Mouse (Mus musculus): ENCODE results near the gene Rab24. TPM values are rescaled to one million over a fixed set of nuclear protein-coding genes. Genes with fewer than 3 reads are reported as not detected.

Rab24 gene
- polyA plus RNA-seq, 1 experiment from 2014 or later: 105 TPM

DNA sequence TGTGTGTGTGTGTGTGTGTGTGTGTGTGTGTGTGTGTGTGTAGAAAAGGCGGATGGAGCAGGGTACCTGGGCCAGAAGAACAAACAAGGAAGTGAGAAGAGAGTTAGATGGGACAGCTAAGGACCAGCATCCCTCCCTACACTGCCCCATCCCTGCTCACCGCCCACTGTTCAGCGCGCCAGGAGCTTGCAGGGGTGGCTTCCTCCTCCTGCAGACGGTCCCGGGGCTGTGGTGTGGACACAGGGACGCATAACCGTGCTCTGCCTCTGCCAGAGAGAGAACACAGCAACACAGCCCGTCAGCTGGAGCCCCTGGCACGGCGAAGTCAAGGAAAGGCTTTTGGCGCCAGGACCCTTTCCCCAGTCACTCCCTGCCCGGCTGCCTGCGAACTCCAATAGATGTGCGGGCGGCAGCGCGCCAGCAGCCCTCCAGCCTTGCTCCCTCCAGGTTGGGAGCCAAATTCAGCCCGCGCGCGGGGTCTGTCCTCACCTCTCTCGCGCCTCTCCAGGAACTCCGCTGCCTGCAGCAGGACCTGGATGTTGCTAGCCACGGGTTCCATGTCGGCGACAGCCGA, 7.5 kb upstream of the Rab24 start:
- no peak for DNase-seq (ENCODE audit: low spot score)

DNA sequence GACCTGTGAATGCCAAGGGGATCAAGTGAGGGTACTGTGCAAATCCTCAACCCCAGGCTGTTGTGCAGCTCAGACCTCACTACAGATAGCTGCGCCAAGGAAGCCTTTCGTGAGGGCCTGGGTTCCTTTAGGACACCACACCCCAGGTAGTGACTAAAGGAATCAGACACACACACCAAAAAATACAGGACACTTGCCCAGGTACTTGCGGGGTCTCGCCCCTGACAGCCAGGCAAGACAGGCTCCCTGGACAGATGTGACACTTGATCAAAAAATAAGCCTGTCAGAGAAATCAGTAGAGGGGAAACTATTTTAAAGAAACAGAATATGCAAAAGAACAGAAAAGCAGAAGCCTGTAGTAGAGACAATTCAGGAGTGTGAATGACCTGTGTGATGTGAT, 6.9 kb upstream of the Rab24 start:
- no peak for DNase-seq (ENCODE audit: low spot score)

DNA sequence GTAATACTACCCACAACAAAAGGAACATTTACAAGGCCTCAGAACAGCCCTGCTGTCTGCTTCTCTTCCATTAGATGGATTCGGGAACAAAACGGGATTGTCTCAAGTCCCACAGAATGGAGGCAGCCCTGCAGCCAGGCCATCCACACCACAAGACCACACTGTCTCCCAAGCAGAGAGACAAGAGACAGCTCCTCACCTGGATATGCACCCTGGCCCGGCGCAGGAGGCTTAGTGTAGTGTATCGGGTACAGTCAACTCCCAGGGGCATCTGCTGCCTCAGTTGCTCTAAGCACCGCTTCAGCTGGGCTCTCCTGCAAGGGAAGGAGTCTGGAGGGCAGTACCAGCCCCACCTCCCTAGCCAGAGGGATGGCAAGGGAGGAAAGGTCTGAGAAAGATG, 6.4 kb upstream of the Rab24 start:
- no peak for DNase-seq (ENCODE audit: low spot score)

DNA sequence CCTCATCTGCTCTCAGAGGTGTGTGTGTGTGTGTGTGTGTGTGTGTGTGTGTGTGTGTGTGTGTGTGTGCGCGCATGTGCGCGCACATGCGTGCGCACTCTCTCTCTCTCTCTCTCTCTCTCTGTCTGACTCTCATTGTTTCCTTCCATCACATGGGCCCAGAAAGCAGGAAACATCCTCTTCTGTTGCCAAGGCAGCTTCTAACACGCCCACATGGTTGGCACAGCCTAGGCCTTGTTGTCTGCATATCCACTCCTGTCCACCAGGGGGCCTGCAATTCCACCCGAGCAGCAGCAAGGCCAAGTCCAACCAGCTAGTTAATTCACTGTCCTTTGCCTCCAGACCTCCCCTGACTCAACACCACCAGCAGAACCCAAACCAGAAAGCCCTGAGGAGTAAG, 5.9 kb upstream of the Rab24 start:
- peak; percentile 90 for DNase-seq (ENCODE audit: low spot score)

DNA sequence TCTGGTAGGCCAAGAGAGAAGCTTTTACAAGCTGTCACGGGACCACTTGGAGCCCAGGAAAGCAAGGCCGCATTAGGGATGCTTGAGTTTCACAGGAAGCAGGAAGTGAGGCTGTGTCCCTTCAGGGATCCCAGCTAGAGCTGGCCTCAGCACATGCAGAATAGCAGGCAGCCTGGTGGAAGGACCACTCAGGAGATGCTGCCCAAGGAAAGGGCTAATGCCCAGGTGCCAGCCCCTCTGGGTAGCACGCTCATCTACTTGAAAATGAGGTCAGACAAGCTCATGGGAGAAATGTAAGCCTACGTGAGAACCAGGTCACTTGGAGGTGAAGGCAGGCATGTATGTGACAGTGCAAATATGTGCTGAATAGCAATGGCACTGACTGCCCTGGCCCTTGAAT, 5.4 kb upstream of the Rab24 start:
- DNase-seq (ENCODE audit: low spot score): no peak

DNA sequence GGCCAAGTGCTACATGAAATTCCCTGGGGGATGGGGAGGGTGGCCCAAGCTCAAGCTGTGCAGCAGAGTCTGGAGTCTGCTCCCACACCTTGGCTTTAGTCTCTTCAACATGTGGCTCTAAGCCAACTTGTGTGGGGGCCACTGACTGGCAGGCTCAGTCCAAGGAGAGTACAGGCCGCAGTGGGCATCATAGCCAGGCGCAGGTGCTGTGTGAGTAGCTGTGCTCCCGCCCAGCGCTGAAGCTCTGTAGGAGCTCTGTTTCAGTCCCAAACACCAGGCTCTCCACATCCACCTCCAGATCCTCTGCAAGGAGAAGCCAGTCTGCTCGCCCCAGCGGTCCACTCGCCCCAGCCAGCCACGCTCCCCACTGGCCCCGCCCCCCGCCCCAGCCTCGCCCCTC, 3.9 kb upstream of the Rab24 start:
- no peak for DNase-seq (ENCODE audit: low spot score)

DNA sequence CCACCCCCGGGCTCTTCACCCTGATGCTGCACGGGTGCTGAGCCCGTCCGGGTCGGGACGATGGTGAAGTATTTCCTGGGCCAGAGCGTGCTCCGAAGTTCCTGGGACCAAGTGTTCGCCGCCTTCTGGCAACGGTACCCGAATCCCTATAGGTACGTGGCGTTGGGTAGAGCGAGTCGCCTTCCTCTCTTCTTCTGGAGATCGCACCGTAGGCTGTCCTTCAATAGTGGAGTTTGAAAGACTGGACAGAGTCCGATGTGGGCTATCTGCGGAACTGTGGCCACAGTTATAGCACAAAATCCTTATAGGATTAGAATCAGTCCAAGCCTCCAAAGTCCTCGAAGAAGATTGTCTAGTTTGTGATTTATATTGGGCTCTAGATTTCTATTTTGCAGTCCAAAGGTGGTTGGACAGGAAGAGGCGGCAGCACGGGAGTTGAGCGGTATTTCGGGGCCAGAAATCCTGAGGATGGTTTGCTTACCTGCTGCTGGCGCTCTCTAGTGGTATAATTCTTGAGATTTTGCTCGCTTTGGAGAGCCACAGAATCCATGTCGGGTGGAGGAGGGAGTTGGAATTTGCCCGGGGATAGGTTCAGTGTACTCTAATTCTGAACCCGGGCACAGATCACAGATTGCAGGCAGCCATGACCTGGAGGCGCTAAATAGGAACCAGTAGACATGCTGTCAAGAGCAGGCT, 532 bp upstream of the Rab24 start:
- peak; percentile 56 for DNase-seq (ENCODE audit: low spot score)

DNA sequence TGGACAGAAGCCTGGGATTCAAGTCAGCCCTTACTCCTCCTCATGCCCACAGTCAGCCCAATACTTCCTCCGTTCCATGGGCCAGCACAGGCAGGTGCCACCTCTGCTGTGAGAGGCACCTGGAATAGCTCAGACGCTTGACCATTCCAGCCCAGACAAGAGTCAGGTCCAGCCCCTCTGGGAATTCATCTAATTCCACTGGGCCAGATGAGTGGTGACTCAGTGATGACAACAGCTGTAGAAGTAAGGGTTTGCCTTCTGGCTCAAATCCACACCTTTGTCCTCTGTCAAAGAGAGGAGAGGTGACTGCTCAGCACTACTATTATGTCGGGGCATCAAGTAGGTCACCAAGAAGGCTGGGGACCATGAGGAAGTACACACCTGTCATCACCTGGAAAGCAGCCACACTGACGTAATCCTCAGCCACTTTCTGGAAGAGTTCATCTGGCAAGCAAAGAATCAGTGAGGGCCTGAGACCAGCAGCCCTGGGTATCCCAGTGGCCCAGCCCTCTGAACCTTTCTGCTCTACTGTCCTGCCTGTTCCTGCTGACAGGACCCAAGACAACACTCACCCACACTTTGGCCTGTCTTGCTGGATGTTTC, 1.7 kb downstream of the Rab24 start, which contains the start of gene Prelid1:
Gene Prelid1 (plus strand): TSS at position 570 of the 603 bp plus-strand sequence.
- DNase-seq (ENCODE audit: low spot score): no peak

DNA sequence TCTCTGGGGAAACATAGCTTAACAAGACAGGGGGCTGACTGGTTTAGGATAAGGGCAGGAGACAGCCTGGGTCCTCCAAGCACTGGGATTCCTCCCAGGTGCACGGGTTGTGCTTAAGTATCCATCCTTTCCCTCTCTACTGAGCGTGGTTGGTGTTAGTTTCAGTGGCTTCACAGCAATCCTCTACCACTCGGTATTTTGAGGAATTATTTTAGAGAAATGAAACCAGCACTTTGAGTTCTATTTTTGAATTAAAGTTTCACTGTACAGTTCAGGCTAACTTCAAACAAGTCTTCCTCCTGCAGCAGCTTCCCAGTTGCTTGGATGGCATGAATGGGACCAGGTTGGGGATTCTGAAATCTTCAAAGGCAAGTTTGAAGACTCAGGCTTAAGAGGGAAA, 3.4 kb downstream of the Rab24 start:
- no peak for DNase-seq (ENCODE audit: low spot score)

DNA sequence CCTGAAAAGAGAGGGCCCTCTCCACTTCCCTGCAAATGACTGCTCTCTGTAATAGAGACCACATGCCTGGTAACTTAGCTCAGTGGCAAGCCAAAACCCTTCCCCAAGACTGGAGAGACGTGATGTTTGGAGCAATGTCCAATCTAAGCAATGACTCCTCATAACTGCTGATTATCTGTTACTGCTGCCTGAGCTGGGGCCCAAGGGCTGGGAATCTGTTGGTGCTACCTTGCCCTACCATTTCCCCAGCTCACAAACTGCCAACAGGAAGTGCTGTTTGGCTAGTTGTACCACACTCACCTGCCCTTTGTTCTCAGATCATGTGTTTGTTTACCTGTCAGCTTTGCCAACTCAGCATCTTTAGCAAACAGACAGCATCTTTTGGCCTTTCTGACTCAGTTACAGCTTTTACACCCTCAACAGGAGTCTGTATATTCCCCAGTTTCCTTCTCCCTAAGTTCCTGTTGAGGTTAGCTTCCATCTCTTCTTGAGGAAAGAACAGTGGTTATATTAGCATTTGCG, 6.8 kb downstream of the Rab24 start:
- DNase-seq (ENCODE audit: low spot score): no peak

DNA sequence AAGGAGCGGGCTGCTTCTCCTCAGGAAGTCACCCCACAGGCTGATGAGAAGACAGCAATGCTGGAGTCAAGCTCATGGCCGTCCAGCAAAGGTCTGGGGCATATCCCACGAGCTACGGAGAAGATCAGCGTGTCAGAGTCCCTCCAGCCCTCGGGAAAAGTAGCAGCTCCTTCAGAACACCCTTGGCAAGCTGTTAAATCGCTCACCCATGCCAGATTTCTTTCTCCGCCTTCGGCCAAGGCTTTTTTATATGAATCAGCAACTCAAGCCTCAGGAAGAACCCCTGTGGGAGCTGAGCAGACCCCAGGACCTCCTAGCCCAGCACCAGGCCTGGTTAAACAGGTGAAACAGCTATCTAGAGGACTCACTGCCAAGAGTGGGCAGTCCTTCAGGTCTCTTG, 8.7 kb downstream of the Rab24 start:
- no peak for DNase-seq (ENCODE audit: low spot score)

DNA sequence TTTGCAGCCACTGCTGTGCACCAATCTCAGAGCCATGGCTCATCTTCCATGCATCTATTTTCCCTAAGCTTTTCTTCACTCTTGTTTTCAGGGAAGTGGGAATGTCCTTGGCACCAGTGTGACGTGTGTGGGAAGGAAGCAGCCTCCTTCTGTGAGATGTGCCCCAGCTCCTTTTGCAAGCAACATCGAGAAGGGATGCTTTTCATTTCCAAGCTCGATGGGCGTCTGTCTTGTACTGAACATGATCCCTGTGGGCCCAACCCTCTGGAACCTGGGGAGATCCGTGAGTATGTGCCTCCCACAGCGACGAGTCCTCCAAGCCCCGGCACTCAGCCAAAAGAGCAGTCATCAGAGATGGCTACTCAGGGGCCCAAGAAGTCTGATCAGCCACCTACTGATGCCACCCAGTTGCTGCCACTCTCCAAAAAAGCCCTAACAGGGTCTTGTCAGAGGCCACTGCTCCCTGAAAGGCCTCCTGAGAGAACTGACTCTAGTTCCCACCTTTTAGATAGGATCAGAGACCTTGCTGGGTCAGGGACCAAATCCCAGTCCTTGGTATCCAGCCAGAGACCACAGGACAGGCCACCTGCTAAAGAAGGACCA, 9.6 kb downstream of the Rab24 start:
- no peak for DNase-seq (ENCODE audit: low spot score)

DNA sequence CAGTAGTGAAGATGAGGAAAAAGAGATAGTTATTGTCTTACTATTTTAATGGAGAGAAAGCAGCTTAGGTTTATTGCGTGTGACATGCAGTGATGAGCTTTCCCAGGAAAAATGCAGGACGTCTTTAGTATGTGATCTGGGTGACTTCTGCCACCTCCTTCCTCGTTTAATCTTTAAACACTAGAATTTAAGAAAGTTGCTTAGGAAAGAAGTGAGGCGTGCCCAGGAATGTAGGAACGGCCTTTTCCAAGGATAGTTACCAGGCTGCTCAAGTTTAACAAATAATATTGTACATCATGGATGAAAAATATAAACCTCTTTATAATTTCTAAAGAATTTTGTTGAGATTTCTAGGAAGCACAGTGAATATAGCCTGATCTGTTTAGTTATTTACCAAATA, 20.8 kb downstream of the Rab24 start:
- no peak for DNase-seq (ENCODE audit: low spot score)

DNA sequence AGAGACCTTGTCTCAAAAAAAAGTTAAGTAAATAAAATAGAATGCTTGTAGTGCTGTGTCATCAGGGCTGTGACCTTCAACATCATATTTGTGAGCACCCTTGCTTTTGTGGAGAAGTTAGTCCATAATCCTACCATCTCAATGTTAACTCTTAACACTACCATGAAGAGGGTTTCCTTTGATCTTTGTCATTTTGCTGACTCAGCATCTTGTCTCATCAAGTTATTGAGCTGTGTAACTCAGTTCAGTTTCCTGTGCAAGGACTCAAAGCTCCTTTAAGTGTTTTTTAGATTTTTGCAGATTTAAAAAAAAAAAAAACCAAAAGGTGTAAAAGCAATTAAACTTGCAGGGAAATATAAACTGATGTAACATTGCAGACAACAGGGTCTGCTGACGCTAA, 25.0 kb downstream of the Rab24 start:
- no peak for DNase-seq (ENCODE audit: low spot score)

DNA sequence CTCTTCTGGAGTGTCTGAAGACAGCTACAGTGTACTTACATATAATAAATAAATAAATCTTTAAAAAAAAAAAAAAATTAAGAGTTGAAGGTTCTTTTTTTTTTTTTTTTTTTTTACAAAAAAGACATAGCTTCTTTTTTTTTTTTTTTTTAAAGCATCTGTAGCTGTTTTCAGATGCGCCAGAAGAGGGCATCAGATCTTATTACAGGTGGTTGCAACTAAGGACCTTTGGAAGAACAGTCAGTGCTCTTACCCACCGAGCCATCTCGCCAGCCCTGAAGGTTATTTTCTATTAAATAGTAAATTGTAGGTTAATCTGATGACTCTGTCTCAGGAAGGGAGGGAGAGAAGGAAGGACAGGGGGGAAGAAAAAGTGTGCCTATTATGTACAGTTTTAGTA, 32.9 kb downstream of the Rab24 start:
- DNase-seq (ENCODE audit: low spot score): peak; percentile 8

DNA sequence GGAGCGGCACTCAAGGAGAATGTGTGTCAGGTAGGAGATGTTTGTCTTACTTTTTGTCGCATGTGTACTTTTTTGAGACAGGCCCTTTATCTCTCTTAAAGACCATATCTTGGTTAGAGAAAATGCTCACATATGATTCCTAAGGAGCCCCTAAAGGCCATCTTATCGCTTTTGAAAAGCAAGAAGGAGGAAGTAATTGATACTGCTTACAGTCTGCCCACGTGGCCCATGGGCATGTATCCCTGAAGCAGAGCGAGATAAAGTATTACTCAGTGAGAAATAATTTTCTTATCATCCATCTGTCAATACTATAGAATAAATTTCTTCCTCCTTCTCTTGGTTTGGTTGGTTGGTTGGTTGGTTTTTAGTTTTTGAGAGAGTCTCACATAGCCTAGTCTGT, 44.1 kb downstream of the Rab24 start:
- no peak for DNase-seq (ENCODE audit: low spot score)

DNA sequence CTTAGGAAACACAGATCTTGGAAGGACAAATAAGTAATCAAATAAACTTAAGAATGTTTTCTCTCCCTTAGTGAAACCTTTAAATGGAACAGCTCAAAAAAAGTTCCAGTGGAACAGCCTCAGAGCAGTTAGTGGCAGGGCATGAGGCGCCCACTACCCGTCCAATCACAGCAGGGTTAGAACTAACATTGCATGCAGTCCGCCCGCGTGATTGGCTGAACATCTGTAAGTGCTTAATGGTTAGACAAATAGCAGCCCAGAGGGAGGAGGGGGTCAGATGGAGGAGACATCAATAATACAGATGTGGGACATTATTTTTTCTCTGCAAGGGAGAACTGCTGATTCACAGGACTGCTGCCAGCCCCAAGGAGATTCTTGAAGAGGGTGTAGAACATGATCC, 44.5 kb downstream of the Rab24 start:
- DNase-seq (ENCODE audit: low spot score): no peak

Other genes starting within 250 kb of the Rab24 start
- gene Uimc1, start 221.6 kb downstream of the Rab24 start, polyA plus RNA-seq (2015; fragmentation: Nextera tagmentation; extraction: Ambion mirVana): 26.9 and 29.5 TPM in 2 replicates
- gene Zfp346, start 216.6 kb downstream of the Rab24 start, polyA plus RNA-seq (2015; fragmentation: Nextera tagmentation; extraction: Ambion mirVana): 13.0 and 14.1 TPM in 2 replicates
- not detected in 2 replicates for gene Gm17617, start 188.4 kb downstream of the Rab24 start, polyA plus RNA-seq (2015; fragmentation: Nextera tagmentation; extraction: Ambion mirVana)
- gene Fgfr4, start 169.3 kb downstream of the Rab24 start, polyA plus RNA-seq (2015; fragmentation: Nextera tagmentation; extraction: Ambion mirVana): 0.06 TPM in 1 of 2 replicates, not detected in the other
- 52.6 and 73.8 TPM in 2 replicates for gene Nsd1, start 112.2 kb downstream of the Rab24 start, polyA plus RNA-seq (2015; fragmentation: Nextera tagmentation; extraction: Ambion mirVana)
- 434 and 456 TPM in 2 replicates for gene Prelid1, start 1.4 kb downstream of the Rab24 start, polyA plus RNA-seq (2015; fragmentation: Nextera tagmentation; extraction: Ambion mirVana)
- 57.9 and 66.6 TPM in 2 replicates for gene Mxd3, start 7.9 kb upstream of the Rab24 start, polyA plus RNA-seq (2015; fragmentation: Nextera tagmentation; extraction: Ambion mirVana)
- 94.2 and 97.1 TPM in 2 replicates for gene Lman2, start 40.8 kb upstream of the Rab24 start, polyA plus RNA-seq (2015; fragmentation: Nextera tagmentation; extraction: Ambion mirVana)
- 53.6 and 62.3 TPM in 2 replicates for gene Rgs14, start 47.8 kb upstream of the Rab24 start, polyA plus RNA-seq (2015; fragmentation: Nextera tagmentation; extraction: Ambion mirVana)
- gene Slc34a1, start 76.2 kb upstream of the Rab24 start, polyA plus RNA-seq (2015; fragmentation: Nextera tagmentation; extraction: Ambion mirVana): 0.06 and 0.07 TPM in 2 replicates
- gene Pfn3, start 93.3 kb upstream of the Rab24 start, polyA plus RNA-seq (2015; fragmentation: Nextera tagmentation; extraction: Ambion mirVana): not detected in 2 replicates
- 0.12 TPM in 1 of 2 replicates, not detected in the other for gene F12, start 104.8 kb upstream of the Rab24 start, polyA plus RNA-seq (2015; fragmentation: Nextera tagmentation; extraction: Ambion mirVana)
- gene Grk6, start 123.1 kb upstream of the Rab24 start, polyA plus RNA-seq (2015; fragmentation: Nextera tagmentation; extraction: Ambion mirVana): 76.9 and 87.8 TPM in 2 replicates
- gene Prr7, start 142.3 kb upstream of the Rab24 start, polyA plus RNA-seq (2015; fragmentation: Nextera tagmentation; extraction: Ambion mirVana): 0.27 and 0.46 TPM in 2 replicates
- gene Dbn1, start 166.2 kb upstream of the Rab24 start, polyA plus RNA-seq (2015; fragmentation: Nextera tagmentation; extraction: Ambion mirVana): 8.4 and 9.3 TPM in 2 replicates
- gene Pdlim7, start 191.7 kb upstream of the Rab24 start, polyA plus RNA-seq (2015; fragmentation: Nextera tagmentation; extraction: Ambion mirVana): 37.5 and 39.4 TPM in 2 replicates
- 2.6 and 2.7 TPM in 2 replicates for gene Dok3, start 207.3 kb upstream of the Rab24 start, polyA plus RNA-seq (2015; fragmentation: Nextera tagmentation; extraction: Ambion mirVana)
- gene Ddx41, start 214.7 kb upstream of the Rab24 start, polyA plus RNA-seq (2015; fragmentation: Nextera tagmentation; extraction: Ambion mirVana): 51.6 and 54.2 TPM in 2 replicates
- 39.6 and 50.0 TPM in 2 replicates for gene Fam193b, start 249.2 kb upstream of the Rab24 start, polyA plus RNA-seq (2015; fragmentation: Nextera tagmentation; extraction: Ambion mirVana)

Data from thymus, postnatal 0 days (tissue).